Comparison of ENCODE assay signal across 8 mouse cellular contexts in genomic region chr8:26891881-26892280, GRCm38 (mm10).
DNase-seq lines count a peak whose midpoint lies in the region; ATAC-seq lines count a peak whose summit lies in the region.

No protein-coding gene starts in this region.

- H3K4me3 ChIP-seq in heart, embryonic 15.5 days = no peak overlapping the region

- H3K4me2 ChIP-seq in heart, embryonic 15.5 days = no peak overlapping the region

- H3K27me3 ChIP-seq in heart, embryonic 15.5 days = no peaks in the 10 kb centered on the region

- peak; percentile 69 for DNase-seq in left cerebral cortex, postnatal 4 days
- DNase-seq in left cerebral cortex, adult 8-10 months (ENCODE audit: low spot score in 2 of 2) = no peak
- DNase-seq in cerebellum, adult 9-11 months = peak; percentile 83
- DNase-seq in lung, postnatal 25 days (ENCODE audit: low spot score) = peak; percentile 41
- DNase-seq in layer of hippocampus, adult 9-11 months = no peak
- DNase-seq in layer of hippocampus, adult 18-20 months (ENCODE audit: low spot score in 2 of 2) = no peak
- no peak for DNase-seq in B cell, adult 2 months

- no peaks in the 10 kb centered on the region for H3K9me3 ChIP-seq in heart, embryonic 15.5 days (replicated peaks)

- H3K36me3 ChIP-seq in heart, embryonic 15.5 days = no peaks in the 10 kb centered on the region

- peak overlapping the region; percentile 75 for H3K27ac ChIP-seq in heart, embryonic 15.5 days

- ATAC-seq in heart, embryonic 15.5 days (replicated peaks; ENCODE audit: insufficient number of reproducible peaks, insufficient read depth, low FRiP score, low read depth) = peak; percentile 84

- H3K9ac ChIP-seq in heart, embryonic 15.5 days = peak overlapping the region; percentile 26; the same call in 1 of the 2 replicates

- H3K4me1 ChIP-seq in heart, embryonic 15.5 days (replicated peaks) = peaks cover 26% of the 10 kb centered on the region

- intact Hi-C loops in left cerebral cortex, postnatal 4 days (cut with DNase I) = no loop called here

- 38% methylated on average over 11 of the region's 11 CpGs for WGBS in heart, embryonic 15.5 days

Comparison
In these comparisons a context has a peak if more than half of its experiments do, and no peak if none do; other contexts are left out.
1. DNase-seq: peak in left cerebral cortex, postnatal 4 days (single experiment), cerebellum, adult 9-11 months (single experiment) and lung, postnatal 25 days (single experiment); none in left cerebral cortex, adult 8-10 months (0 of 2), layer of hippocampus, adult 9-11 months (single experiment), layer of hippocampus, adult 18-20 months (0 of 2) and B cell, adult 2 months (0 of 2).